Mouse (Mus musculus) liver, postnatal 0 days (tissue): ENCODE data around the gene Scg5.

Experiments
- CTCF ChIP-seq: sonication (generic); IDR thresholded peaks from 2 replicates; pipeline ENCODE4 v1.5.1; 2016; ENCODE audit warnings: antibody characterized with exemption, low read depth
- EP300 ChIP-seq: IDR thresholded peaks from 2 replicates; pipeline ENCODE4 v1.6.1; 2016; ENCODE audit warnings: antibody characterized with exemption, low read depth, mild to moderate bottlenecking

- TF ChIP-seq CTCF (no peak), EP300 (no peak)
Measured at GRCm38 (mm10) chr2:113822367-113822766, 6.6 kb downstream of the Scg5 start.
